Mouse (Mus musculus) olfactory bulb, adult 2 months (tissue): ENCODE results near the gene Irx2. TPM values are rescaled to one million over a fixed set of nuclear protein-coding genes. Genes with fewer than 3 reads are reported as not detected.

Experiments used
- H3K27ac ChIP-seq: fragments of 200-500 bp; 2 replicates; pipeline ENCODE4 v1.5.1; 2012; ENCODE audit warnings: low read depth, low read length; ENCODE audit not compliant: insufficient read depth
- H3K4me1 ChIP-seq: fragments of 200-500 bp; 2 replicates; pipeline ENCODE4 v1.6.1; 2012; ENCODE audit warnings: low read length; ENCODE audit not compliant: control insufficient read depth, insufficient read depth
- H3K4me3 ChIP-seq: fragments of 200-500 bp; 2 replicates; pipeline ENCODE4 v1.5.1; 2012; ENCODE audit warnings: mild to moderate bottlenecking, low read depth, low read length, moderate library complexity; ENCODE audit not compliant: insufficient read depth
- CTCF ChIP-seq: fragments of 200-500 bp; IDR thresholded peaks from 2 replicates; pipeline ENCODE4 v1.5.1; 2012; ENCODE audit warnings: low read depth, mild to moderate bottlenecking, low read length, moderate library complexity; ENCODE audit not compliant: insufficient read depth
- POLR2A ChIP-seq: fragments of 200-500 bp; IDR thresholded peaks from 2 replicates; pipeline ENCODE4 v1.6.1; 2012; ENCODE audit warnings: mild to moderate bottlenecking, low read depth, low read length, moderate library complexity; ENCODE audit not compliant: insufficient read depth
- WGBS: fragments of 180-500 bp; shearing (Covaris S2); methylation state at CpG from one replicate; pipeline ENCODE4 v1.1.7; 2018; 5-methylcytosine and 5-hydroxymethylcytosine counted together
- polyA plus RNA-seq: library from polyadenylated mRNA; stranded (reverse); fragments of >200 nt; gene quantifications from 2 replicates; pipeline ENCODE4 v1.2.4, GENCODE M21; 2012; ENCODE audit warnings: low replicate concordance; ENCODE audit not compliant: missing spikeins, insufficient read depth, insufficient read length

Irx2 gene
- not detected in 2 replicates for polyA plus RNA-seq

DNA sequence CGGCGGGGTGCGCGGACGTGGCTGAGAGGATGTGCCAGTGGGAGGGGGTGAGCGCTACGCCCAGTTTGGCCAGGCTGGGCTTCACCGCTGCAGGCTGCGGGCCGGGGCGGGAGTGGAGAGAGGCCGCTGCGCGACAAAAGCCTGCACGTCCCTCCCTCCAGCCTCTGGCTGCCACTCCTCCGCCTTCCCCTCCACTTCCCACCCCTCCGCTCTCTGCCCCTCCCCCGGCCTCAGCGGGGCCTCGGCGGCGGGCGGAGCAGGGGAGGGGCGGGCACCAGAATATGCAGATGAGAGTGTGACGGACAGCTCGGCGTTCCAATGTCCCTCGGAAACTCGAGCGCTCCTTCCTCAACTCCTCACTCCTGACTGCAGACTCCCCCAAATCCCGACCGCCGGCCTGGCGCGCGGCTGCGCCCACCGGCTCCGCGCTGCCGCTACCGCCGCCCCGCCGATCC is at the start of gene Irx2:
Irx2 (plus strand) TSS at position 359 of the 455 bp plus-strand sequence.
- under 1% methylated on average over 45 of the region's 45 CpGs for WGBS
- 0 out of 2 replicates have a peak within 1 kb of the TSS, but pooled peaks have one; percentile 2 for H3K4me3 ChIP-seq
- TF ChIP-seq CTCF: no peak
- TF ChIP-seq POLR2A: no peak
- no peak within 1 kb of the TSS for H3K27ac ChIP-seq
- peaks cover 15% of the 10 kb centered on the region for H3K4me1 ChIP-seq

DNA sequence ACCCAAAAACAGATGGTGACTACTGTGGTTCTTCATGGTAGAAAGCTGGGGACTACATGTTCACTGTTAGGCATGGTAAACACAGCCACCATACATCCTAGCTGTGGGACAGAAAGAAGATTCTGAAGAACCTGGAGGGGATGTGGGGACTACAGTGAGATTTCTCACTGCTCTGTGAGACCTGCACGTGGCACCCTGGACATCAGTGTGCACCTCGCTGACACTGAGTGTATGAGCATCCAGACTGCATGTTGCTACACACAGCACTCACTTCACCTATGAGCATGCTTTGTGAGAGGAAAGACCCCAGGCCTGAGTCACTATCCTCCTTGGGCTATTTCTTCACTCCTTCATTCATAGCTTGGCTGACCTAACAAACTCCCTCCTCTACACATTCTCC is 47.3 kb upstream of the Irx2 start:
- no peak overlapping the region for H3K4me3 ChIP-seq

DNA sequence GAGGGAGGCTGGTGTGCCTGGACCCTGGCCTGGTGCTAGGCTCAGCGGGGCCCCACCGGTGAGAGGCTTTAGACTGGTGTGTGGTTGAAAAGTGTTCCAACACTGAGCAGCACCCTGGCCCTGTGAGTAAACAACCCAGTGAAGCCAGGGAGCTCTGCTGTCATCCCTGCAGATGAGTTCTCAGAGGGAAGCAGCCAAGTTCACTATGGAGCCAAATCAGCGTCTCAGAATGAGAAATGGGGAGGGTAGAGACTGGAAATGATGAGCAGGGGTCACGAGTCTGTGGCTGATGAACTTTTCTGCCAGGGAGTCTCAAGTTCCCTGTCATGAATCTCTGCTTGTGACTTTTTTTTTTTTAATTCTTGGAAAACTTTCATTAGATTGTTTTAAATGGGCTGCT is 36.1 kb upstream of the Irx2 start:
- Histone ChIP-seq H3K4me1 (no peaks in the 10 kb centered on the region), H3K27ac (no peak overlapping the region), H3K4me3 (no peak overlapping the region)
- no peak for TF ChIP-seq POLR2A
- TF ChIP-seq CTCF: no peak
- 59% methylated on average over 4 of the region's 4 CpGs for WGBS

More for the DNA sequence above, 47.3 kb upstream of the Irx2 start:
- no peak overlapping the region for H3K27ac ChIP-seq
- no peak for TF ChIP-seq CTCF
- no peak for TF ChIP-seq POLR2A
- no peaks in the 10 kb centered on the region for H3K4me1 ChIP-seq
- 92% methylated on average over 2 of the region's 2 CpGs for WGBS

DNA sequence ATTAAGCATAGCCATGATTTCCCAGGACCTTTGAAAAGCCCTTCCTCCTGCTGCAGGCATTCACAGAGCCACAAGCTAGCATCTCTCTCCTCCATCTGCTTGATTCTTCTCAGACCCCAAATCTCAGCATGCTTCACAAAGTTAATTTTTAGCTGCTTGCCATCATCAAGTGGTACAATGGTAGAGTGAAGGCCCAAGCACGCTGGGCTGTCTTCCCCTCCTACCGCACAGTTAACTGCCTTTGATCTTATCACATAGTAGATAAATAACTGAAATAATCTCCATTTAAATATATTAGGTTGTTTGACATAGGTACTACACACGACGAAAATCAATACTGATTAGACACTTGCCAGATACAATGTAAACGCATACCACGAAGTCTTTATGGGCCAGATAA is 35.3 kb upstream of the Irx2 start:
- H3K27ac ChIP-seq: no peak overlapping the region
- no peaks in the 10 kb centered on the region for H3K4me1 ChIP-seq
- WGBS: 92% methylated on average over 6 of the region's 6 CpGs
- TF ChIP-seq CTCF (no peak), POLR2A (no peak)
- H3K4me3 ChIP-seq: no peak overlapping the region

DNA sequence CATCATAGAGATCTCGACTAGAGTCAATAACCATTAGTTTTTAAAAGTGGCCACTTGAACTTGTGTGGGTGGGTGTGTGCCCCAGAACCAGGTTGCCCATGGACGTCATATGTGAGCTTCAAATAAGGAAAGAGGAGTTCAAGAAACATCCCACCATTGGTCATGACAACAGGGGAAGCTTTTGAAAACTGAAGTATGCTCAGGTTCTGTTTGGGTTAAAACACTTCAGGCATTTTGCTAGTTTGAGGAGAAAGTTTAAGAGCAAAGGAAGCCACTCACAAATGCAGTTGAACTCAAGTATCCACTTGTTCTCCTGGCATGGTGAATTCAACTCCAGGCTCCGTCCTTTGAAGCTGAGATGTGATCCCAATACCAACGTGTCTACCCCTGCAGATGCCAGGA is 34.9 kb upstream of the Irx2 start:
- WGBS: 87% methylated on average over 4 of the region's 4 CpGs

DNA sequence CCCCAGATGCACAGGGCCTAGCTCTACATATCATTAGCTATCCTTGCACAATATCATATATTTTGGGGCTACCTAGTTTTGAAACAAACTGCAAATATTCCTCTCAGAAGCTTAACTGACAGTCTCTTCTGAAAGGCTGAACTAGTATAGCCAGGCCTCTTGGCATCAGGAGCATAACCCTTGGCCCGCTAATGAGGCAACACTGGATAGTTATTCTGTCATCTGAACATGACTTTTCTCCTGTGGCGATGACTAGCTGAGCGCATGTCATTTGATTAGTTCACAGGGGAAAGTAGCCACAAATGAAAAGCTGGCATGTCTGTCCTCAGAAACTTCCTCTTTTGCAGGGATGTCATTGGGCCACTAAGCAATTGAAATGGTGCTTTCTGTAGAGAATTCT is 29.4 kb upstream of the Irx2 start:
- Histone ChIP-seq H3K27ac (no peak overlapping the region), H3K4me1 (no peaks in the 10 kb centered on the region), H3K4me3 (no peak overlapping the region)
- WGBS: 93% methylated on average over 3 of the region's 3 CpGs
- TF ChIP-seq CTCF: no peak
- no peak for TF ChIP-seq POLR2A

More for the DNA sequence above, 34.9 kb upstream of the Irx2 start:
- Histone ChIP-seq H3K4me3 (no peak overlapping the region), H3K4me1 (no peaks in the 10 kb centered on the region), H3K27ac (no peak overlapping the region)
- no peak for TF ChIP-seq CTCF
- TF ChIP-seq POLR2A: no peak

DNA sequence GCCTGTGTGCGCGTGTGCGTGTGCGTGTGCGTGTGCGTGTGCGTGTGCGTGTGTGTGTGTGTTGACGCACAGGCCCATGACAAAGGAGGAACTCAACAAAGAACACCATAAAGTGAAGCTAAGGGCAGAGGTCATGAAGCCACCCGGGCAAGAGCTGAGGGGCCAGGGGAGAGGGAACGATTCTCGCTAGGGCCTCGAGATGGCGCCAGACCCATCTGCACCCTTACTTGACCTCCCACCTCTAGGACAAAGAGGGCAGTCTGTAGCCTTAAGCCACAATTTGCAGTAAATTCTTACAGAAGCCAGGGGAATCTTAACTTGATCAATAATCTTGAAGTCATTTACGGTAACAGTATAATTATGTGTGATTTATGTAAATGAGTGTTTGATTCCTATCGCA is 19.9 kb upstream of the Irx2 start:
- Histone ChIP-seq H3K4me1 (no peaks in the 10 kb centered on the region), H3K27ac (no peak overlapping the region)
- 63% methylated on average over 16 of the region's 16 CpGs for WGBS

DNA sequence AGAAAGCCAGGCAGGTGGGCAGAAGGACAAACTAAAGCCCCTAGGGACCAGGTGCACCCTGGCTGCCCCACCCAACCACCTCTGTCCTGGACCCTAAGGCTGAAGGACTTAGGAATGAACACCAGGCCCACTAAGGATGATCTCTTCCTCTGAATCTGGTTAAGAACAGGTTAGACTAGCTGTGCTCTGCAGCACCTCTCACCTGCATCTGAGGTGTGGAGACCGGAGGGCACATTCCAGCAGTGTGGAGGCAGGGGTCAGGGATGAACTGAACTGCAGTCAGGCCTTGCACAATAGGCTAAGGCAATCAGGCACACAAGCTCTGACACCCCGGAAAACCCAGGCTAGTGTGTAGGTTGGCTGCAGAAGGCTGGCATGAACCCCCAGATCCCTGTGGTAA is 18.3 kb upstream of the Irx2 start:
- Histone ChIP-seq H3K27ac (no peak overlapping the region), H3K4me1 (no peaks in the 10 kb centered on the region), H3K4me3 (no peak overlapping the region)
- no peak for TF ChIP-seq CTCF
- no peak for TF ChIP-seq POLR2A
- 88% methylated on average over 2 of the region's 2 CpGs for WGBS

More for the DNA sequence above, 19.9 kb upstream of the Irx2 start:
- TF ChIP-seq CTCF (no peak), POLR2A (no peak)
- H3K4me3 ChIP-seq: no peak overlapping the region

DNA sequence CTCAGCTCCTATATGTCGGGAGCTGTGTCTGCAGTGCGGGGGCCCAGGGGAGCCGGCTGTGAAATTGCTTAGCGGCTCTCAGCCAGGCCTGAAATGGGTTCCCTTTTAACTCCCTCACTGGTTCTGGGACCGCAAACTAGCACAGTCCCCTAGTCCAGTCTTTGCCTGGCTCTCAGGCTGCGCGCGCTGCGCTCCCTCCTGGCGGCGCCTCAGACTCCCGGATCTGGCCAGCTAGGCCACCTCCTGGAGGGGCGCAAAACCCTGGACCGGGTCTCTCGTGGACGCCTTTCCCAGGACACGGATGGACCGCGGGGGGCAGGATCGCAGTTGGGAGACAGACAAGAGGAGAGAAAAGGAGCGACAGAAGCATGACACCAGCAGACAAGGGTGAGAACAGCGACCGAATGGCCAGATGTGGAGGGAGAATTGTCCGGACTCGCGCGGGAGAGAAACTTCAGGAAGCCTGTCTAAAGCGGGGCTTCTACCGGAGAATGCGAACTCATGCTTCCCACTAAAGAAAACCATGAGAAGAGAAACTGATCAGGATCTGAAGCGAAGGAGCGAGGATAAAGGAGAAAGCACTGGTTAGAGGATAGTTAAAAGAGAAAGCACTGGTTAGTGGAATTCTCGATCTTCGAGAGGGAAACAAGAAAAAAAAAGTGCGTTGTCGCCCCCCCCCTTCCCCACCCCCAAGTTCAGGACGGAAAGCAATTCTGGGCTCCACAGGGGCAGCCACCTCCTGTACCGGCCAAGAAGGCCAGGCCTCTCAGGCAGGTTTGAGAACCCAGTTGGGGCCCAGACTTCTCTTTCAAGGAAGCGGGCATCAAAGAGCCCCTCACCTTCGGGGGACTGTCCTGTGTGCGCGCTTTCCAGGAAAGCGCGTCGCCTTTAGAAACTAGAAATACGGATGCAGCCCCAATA is 4.4 kb upstream of the Irx2 start:
- Histone ChIP-seq H3K27ac (no peak overlapping the region), H3K4me3 (no peak overlapping the region), H3K4me1 (peaks cover 10% of the 10 kb centered on the region)
- no peak for TF ChIP-seq CTCF
- no peak for TF ChIP-seq POLR2A
- WGBS: 2% methylated on average over 46 of the region's 46 CpGs

DNA sequence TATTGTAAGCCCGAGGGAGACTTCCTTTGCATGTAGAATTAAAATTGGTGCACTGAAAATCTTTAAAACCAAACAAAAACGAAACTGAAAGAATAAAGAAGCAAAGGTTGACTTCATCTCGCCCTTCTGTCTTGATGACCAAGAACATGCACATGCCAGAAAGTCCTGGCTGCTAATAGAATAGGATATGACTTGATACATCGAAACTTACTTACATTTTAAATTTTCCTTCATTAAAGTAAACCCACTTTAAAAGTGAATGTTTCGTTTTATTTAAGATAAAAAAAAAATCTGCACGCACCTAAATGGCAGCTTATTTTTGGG is 3.8 kb upstream of the Irx2 start:
- Histone ChIP-seq H3K4me1 (peaks cover 12% of the 10 kb centered on the region), H3K4me3 (no peak overlapping the region), H3K27ac (no peak overlapping the region)
- 5% methylated on average over 6 of the region's 6 CpGs for WGBS
- TF ChIP-seq CTCF: no peak
- TF ChIP-seq POLR2A: no peak
